Mouse (Mus musculus) brain, embryonic 14.5 days (tissue): ENCODE measurements around the gene Napa. TPM values are rescaled to one million over a fixed set of nuclear protein-coding genes. Genes with fewer than 3 reads are reported as not detected.

Source experiments
- DNase-seq: peaks from one replicate; pipeline ENCODE4 v3.0.0-alpha.2; 2011; ENCODE audit warnings: low read depth
- CTCF ChIP-seq: fragments of 200-500 bp; IDR thresholded peaks from 2 replicates; pipeline ENCODE4 v1.5.1; 2012; ENCODE audit warnings: inconsistent platforms, mild to moderate bottlenecking, moderate library complexity, borderline replicate concordance; ENCODE audit not compliant: insufficient read depth, insufficient read length; ENCODE audit errors: extremely low read depth
- POLR2A ChIP-seq: fragments of 200-500 bp; IDR thresholded peaks from 2 replicates; pipeline ENCODE4 v1.6.1; 2012; ENCODE audit warnings: mild to moderate bottlenecking, inconsistent platforms, borderline replicate concordance; ENCODE audit not compliant: poor library complexity, insufficient read depth, insufficient read length, severe bottlenecking; ENCODE audit errors: extremely low read depth
- polyA plus RNA-seq: library from polyadenylated mRNA; depleted of rRNA; stranded (reverse); fragments of >200 nt; gene quantifications from 2 replicates; pipeline ENCODE4 v1.2.3, GENCODE M21; 2012

The Napa gene
- polyA plus RNA-seq, 1 experiment = 192 TPM

DNA sequence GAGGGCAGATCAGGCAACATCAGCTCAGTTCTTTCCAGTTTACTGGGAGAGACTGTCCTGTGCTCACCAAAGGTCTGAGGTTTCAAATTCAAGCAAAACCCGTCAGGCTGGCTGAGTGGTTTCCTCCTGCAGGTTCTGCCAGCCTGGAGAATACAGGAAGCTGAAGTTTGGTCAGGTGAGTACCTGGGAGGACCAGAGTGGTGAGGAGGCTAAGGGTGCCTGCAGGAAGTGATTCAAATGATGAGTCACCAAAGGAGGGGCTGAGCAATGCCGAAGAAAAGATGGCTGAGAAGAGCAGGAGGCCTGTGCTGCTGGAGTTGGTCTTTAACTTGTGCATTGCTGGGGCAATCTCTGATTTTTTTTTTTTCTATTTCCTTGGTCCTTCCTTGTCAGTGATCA, 41.1 kb upstream of the Napa start:
- no peak for DNase-seq
- no peak for TF ChIP-seq CTCF
- no peak for TF ChIP-seq POLR2A

DNA sequence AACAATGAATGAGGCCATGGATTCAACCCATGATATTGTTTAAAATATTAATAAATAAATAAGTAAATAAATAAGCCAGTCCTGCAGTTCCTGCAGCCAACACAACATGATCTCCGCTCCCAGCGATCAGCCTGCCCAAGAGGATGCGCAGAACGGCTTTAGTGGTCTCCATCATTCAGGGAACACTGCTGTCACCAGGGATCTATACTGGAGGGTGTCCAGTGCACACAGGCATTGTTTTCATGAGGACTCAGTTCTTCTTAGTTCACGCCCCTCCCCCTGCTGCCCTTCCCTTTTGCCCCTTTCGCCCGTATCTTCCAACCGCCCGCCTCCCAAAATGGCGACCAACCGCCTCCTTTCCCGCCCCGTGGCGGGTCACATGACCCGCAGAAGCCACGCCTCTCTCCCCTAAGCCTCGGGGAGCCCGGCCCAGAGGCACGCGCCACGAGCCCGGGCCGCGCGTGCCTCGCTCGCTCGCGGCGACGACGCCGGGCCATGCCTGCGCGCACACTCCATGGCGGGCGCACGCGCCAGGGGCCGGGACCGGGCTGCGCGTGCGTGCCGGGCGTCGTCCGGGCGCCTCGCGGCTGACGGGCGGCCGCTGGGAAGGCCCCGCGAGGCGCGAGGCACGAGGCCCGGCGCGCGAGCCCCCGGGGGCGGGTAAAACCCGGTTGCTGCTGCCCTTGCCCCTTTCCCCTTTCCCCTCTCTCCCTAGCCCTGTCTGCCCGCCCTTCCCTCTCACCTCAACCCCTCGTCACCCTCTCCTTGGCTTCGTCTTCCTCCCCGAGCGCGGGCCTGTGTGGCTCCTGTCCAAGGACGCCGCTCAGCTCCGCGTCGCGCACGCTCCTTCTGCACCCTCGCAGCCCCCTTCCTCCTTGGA, 36.8 kb upstream of the Napa start, which contains the start of gene Zfp541:
Gene Zfp541 (plus strand): TSS at position 596 of the 880 bp plus-strand sequence.
- DNase-seq = no peak
- TF ChIP-seq CTCF = no peak
- TF ChIP-seq POLR2A = no peak

DNA sequence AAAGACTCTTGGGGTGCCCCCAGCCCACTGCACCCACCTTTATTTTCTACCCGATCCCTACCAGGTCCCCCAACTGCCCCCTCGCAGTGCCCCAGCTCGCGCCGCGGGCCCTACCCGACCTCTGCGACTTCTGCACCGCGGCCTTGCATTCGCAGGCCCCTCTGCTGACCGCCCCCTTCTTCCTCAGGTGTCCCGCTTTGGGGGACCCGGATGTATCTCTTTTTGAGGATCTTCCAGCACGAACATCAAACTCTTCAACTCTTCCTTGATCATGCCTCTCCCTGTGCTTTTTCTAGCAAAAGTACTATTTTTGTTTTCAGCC, 36.2 kb upstream of the Napa start:
- no peak for TF ChIP-seq CTCF
- TF ChIP-seq POLR2A = no peak
- DNase-seq = no peak

DNA sequence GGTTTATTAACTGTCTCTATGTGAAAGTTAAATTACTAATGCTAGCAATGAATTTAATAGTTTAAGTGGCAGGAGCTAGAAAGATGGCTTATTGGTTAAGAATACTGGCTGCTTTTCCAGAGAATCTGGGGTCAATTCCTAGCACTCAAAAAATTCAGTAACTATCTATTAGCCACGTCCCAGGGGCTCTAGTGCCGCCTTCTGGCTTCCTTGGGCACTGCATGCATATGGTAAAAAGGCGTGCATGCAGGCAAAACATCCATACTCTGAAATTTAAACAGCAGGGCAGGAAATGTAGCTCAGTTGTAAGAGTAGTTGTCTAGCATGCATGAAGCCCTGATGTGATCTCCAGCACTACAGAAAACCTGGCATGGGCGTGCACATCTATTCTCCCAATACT, 34.8 kb upstream of the Napa start:
- no peak for TF ChIP-seq POLR2A
- TF ChIP-seq CTCF = peak; percentile 27; the same call in 1 of the 2 replicates
- no peak for DNase-seq

DNA sequence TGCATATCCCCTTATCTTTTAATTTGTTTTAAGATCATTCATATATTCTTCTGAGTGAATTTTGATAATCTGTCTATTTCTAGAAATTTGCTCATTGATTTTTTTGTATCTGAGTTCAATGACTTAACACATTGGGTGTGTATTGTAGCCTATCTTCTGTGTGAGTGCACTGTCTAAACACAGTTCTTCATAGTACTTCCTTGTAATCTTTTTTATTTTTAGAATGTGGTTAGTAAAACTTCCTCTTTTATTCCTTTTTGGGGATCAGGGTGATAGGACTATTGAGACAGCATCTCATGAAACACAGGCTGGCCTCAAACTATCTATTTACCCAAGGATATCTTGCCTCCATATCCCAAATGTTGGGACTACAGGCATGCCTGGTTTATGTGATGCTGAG, 27.4 kb upstream of the Napa start:
- TF ChIP-seq CTCF (no peak), POLR2A (no peak)
- no peak for DNase-seq

DNA sequence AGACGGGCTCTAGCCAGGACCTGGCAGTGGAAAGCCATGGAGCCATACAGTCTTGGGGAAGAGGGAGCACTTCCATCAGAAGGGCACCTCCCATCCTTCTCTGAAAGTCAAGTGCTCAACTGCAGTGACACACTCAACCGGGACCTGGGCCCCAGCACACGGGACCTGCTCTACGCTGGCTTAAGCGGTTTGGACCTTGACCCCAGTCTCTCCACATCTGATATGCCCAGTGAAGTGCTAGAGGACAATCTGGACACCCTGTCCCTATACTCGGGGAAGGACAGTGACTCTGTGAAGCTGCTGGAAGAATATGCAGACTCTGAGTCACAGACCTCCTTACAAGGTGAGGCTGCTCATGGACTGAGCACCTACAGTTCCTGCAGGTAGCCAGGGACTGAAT, 26.4 kb upstream of the Napa start:
- no peak for DNase-seq
- TF ChIP-seq CTCF (no peak), POLR2A (no peak)

DNA sequence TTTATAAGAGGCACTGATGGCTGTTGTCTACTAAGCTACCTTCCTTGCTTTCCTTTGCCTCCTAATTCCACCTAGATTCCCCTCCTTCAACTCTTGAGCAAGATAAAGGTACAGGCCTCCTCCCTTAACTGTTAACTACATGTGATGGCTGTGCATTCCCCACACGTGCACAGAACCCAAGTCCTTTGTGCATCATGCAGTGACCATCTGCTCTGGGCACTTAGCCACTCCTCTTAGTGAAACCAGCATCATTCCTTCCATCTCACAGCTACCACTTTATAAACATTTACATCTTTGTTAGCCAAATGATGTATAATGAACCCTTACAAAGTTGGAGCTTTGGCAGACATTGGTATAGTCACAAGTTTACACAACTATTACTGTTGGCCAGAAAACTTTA, 18.3 kb upstream of the Napa start:
- TF ChIP-seq CTCF (no peak), POLR2A (no peak)
- no peak for DNase-seq

DNA sequence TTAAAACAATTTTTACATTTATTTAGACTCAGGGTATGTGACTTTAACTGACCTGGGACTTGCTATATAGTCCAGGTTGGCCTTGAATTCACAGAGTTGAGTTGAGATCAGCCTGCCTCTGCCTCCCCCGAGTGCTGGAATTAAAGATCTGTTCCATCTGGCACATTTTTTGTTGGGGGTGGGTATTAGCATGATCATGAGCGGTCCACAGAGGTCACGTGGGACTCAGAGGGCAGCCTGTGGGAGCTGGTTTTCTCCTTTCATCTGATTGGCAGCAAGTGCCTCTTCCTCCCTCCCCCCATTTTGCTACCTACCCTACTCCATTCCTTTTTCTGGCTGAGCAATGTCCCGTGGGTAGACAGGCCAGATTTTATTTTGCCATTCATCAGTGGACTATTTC, 17.7 kb upstream of the Napa start:
- no peak for DNase-seq
- TF ChIP-seq CTCF = no peak
- no peak for TF ChIP-seq POLR2A

DNA sequence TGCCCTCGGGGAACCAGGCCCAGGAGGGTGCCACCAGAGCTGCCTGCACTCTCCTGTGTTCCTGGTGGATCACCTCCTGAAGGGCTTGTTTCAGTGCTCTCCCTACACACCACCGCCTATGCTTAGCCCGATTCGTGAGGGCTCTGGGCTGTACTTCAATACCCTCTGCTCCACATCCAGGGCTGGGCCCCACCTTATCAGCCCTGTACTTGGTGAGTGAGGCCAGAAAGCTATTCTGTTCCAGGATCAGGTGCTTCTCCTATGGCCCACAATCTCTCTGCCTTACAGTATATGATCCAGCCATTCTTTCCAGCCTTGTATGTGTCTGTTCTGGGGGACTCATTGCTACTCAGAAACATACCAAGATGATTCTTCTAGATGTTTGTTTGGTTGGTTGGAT, 14.9 kb upstream of the Napa start:
- TF ChIP-seq POLR2A (no peak), CTCF (no peak)
- DNase-seq = no peak

DNA sequence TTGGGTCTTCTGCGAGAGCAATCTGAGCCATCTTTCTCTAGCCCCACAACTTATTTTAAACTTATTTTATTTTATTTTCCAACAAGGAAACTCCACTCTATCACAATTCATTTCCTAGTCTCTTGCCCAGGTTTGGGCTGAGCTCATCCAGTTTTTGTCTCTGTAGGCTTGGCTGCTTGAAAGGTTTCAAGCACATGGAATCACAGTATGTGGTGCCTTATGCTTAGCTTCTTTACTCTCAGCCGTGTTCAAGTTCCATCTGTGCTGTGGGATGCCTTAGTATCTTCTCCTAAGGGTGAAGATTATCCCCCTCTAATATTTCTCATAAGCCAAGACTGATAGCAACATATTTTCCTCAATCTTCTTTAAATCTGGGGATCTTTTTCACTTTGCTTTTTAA, 10.7 kb upstream of the Napa start:
- no peak for TF ChIP-seq CTCF
- TF ChIP-seq POLR2A = no peak
- DNase-seq = no peak

DNA sequence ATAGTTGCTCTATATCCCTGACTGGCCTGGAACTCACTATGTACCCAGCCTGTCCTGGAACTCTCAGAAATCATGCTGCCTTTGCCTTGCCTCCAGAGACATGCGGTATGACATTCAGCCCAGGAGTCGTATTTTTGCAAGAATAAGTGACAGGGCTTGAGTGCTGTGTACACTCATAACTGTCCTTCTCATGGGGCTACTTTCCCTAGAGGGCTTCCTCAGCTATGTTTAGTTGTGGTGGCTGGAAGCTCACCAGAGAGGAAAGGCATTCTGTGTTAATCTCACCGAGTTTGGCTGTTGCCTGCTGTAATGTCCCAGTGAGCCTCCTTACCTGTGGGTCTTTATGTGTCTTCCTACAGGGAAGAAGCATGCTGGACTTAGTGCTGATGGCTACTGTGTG, 3.7 kb upstream of the Napa start:
- no peak for DNase-seq
- no peak for TF ChIP-seq POLR2A
- TF ChIP-seq CTCF = no peak

DNA sequence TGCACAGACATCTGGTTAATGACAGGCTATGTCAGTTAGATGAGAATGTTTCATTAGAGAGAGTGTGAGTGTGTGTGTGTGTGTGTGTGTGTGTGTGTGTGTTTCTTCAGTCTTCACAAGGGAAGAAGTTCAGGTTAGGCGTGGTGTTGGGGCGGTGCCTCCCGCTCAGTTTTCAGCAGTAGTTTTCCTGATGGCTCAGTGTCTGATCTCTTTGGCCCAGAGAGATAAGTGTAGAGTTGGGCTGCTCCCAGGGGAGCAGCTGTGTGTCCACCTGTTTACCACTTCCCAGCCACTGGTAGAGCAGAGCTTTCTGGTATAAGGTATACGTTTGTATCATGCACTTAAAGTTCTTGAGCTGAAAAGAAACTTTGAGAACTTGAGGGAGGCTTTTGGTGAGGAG, 1.6 kb downstream of the Napa start:
- DNase-seq = no peak
- no peak for TF ChIP-seq CTCF
- TF ChIP-seq POLR2A = no peak
